Mouse (Mus musculus) embryonic facial prominence, embryonic 13.5 days (tissue): Measurements from ENCODE around the gene Tpm4. TPM values are rescaled to one million over a fixed set of nuclear protein-coding genes. Genes with fewer than 3 reads are reported as not detected.

Experiments
- ATAC-seq: fragments of 200-750 bp; cut with Nextera tagmentation; 2 replicates; pipeline ENCODE4 v1.8.0; 2017; ENCODE audit warnings: low read depth; ENCODE audit not compliant: insufficient number of reproducible peaks, insufficient read depth, low FRiP score, low TSS enrichment
- H3K27ac ChIP-seq: fragments of 300-500 bp; sonication (generic); 2 replicates; pipeline ENCODE4 v1.5.1; 2015; ENCODE audit warnings: moderate library complexity, mild to moderate bottlenecking, inconsistent platforms
- H3K27me3 ChIP-seq: fragments of 300-500 bp; sonication (generic); 2 replicates; pipeline ENCODE4 v1.6.1; 2015; ENCODE audit warnings: mild to moderate bottlenecking, inconsistent platforms
- H3K36me3 ChIP-seq: fragments of 300-500 bp; sonication (generic); 2 replicates; pipeline ENCODE4 v1.6.1; 2015; ENCODE audit warnings: mild to moderate bottlenecking, inconsistent platforms
- H3K4me1 ChIP-seq: fragments of 300-500 bp; sonication (generic); 2 replicates; pipeline ENCODE4 v1.6.1; 2015; ENCODE audit warnings: inconsistent platforms
- H3K4me2 ChIP-seq: fragments of 300-500 bp; sonication (generic); 2 replicates; pipeline ENCODE4 v1.6.1; 2015; ENCODE audit warnings: moderate library complexity, mild to moderate bottlenecking, inconsistent platforms
- H3K4me3 ChIP-seq: fragments of 300-500 bp; sonication (generic); 2 replicates; pipeline ENCODE4 v1.5.1; 2015; ENCODE audit warnings: mild to moderate bottlenecking, inconsistent platforms
- H3K9ac ChIP-seq: fragments of 300-500 bp; sonication (generic); 2 replicates; pipeline ENCODE4 v1.6.1; 2015; ENCODE audit warnings: mild to moderate bottlenecking, inconsistent platforms
- H3K9me3 ChIP-seq: fragments of 300-500 bp; sonication (generic); 2 replicates; pipeline ENCODE4 v1.6.1; 2016; ENCODE audit warnings: inconsistent platforms
- WGBS: fragments of 180-500 bp; shearing (Covaris S2); methylation state at CpG from one replicate; pipeline ENCODE4 v1.1.7; 2015; ENCODE audit warnings: mixed read lengths; 5-methylcytosine and 5-hydroxymethylcytosine counted together
- polyA plus RNA-seq: library from polyadenylated mRNA; unstranded; fragments of >200 nt; fragmentation: Nextera tagmentation; extraction: Ambion mirVana; gene quantifications from 2 replicates; pipeline ENCODE4 v1.2.1, GENCODE M21; 2015

Gene Tpm4
- polyA plus RNA-seq, 1 experiment from 2014 or later: 622 TPM

GRCm38 (mm10) chr8:72197997-72198396 is 63.2 kb downstream of the Tpm4 start:
- Histone ChIP-seq H3K4me1 (no peaks in the 10 kb centered on the region), H3K9me3 (peaks cover 15% of the 10 kb centered on the region), H3K4me2 (no peak overlapping the region), H3K27me3 (no peaks in the 10 kb centered on the region), H3K36me3 (no peaks in the 10 kb centered on the region), H3K9ac (no peak overlapping the region), H3K27ac (no peak overlapping the region), H3K4me3 (no peak overlapping the region)
- 62% methylated on average over 8 of the region's 8 CpGs for whole genome bisulfite sequencing
- no peak for ATAC-seq

Other genes starting within 250 kb of the Tpm4 start
- gene Zfp882, start 226.4 kb upstream of the Tpm4 start, polyA plus RNA-seq: 8.9 and 10.2 TPM in 2 replicates
- 25.9 and 28.1 TPM in 2 replicates for gene Zfp617, start 226.3 kb upstream of the Tpm4 start, polyA plus RNA-seq
- 18.9 and 21.3 TPM in 2 replicates for gene Zfp961, start 183.9 kb upstream of the Tpm4 start, polyA plus RNA-seq
- gene Cyp4f18, start 125.3 kb upstream of the Tpm4 start, polyA plus RNA-seq: 0.34 and 0.56 TPM in 2 replicates
- not detected in 2 replicates for gene Olfr372, start 93.8 kb upstream of the Tpm4 start, polyA plus RNA-seq
- gene Olfr373, start 51.8 kb upstream of the Tpm4 start, polyA plus RNA-seq: 0.11 TPM in 1 of 2 replicates, not detected in the other
- 0.03 TPM in 2 replicates for gene Olfr374, start 27.9 kb upstream of the Tpm4 start, polyA plus RNA-seq
- 132 and 142 TPM in 2 replicates for gene Rab8a, start 26.2 kb downstream of the Tpm4 start, polyA plus RNA-seq
- not detected in 2 replicates for gene Hsh2d, start 54.7 kb downstream of the Tpm4 start, polyA plus RNA-seq
- not detected in 2 replicates for gene Cib3, start 77.9 kb downstream of the Tpm4 start, polyA plus RNA-seq
- gene Gm11034, start 78.7 kb downstream of the Tpm4 start, polyA plus RNA-seq: not detected in 2 replicates
- 75.3 and 78.1 TPM in 2 replicates for gene Fam32a, start 84.8 kb downstream of the Tpm4 start, polyA plus RNA-seq
- 125 and 126 TPM in 2 replicates for gene Ap1m1, start 105.0 kb downstream of the Tpm4 start, polyA plus RNA-seq
- gene Gm10282, start 170.3 kb downstream of the Tpm4 start, polyA plus RNA-seq: 26.9 and 55.7 TPM in 2 replicates
- 5.6 and 5.8 TPM in 2 replicates for gene Klf2, start 184.1 kb downstream of the Tpm4 start, polyA plus RNA-seq